Comparison of ENCODE assay signal across 23 mouse cellular contexts in genomic region chr15:100140428-100140827, GRCm38 (mm10).
"Had no signal": no experiment of that assay in that cellular context is flagged by ENCODE, and none has a peak within 500 bp of the region (broad histone marks: within the 10 kb centered on the region; RNA-seq: fewer than 3 reads in every experiment).

No protein-coding gene starts in this region.

- H3K9me3 ChIP-seq: kidney, embryonic 15.5 days; limb, embryonic 12.5 days; limb, embryonic 15.5 days; midbrain, embryonic 12.5 days; midbrain, embryonic 15.5 days; neural tube, embryonic 13.5 days; stomach, embryonic 15.5 days had no signal

- ATAC-seq: intestine, postnatal 0 days; liver, postnatal 0 days; lung, postnatal 0 days; midbrain, embryonic 15.5 days had no signal

- H3K27me3 ChIP-seq: kidney, embryonic 15.5 days; limb, embryonic 12.5 days; limb, embryonic 15.5 days; midbrain, embryonic 12.5 days; midbrain, embryonic 15.5 days; neural tube, embryonic 13.5 days; stomach, embryonic 15.5 days had no signal

- H3K27ac ChIP-seq: kidney, embryonic 15.5 days; left cerebral cortex, adult 2 months; limb, embryonic 12.5 days; limb, embryonic 15.5 days; liver, embryonic 14.5 days; macrophage; midbrain, embryonic 12.5 days; midbrain, embryonic 15.5 days; stomach, embryonic 15.5 days had no signal

- H3K4me2 ChIP-seq: kidney, embryonic 15.5 days; limb, embryonic 12.5 days; limb, embryonic 15.5 days; liver, embryonic 11.5 days; lung, embryonic 14.5 days; midbrain, embryonic 12.5 days; midbrain, embryonic 15.5 days; neural tube, embryonic 13.5 days; stomach, embryonic 15.5 days had no signal

- H3K4me3 ChIP-seq: kidney, embryonic 15.5 days; left cerebral cortex, adult 2 months; limb, embryonic 12.5 days; limb, embryonic 15.5 days; midbrain, embryonic 12.5 days; midbrain, embryonic 15.5 days; neural tube, embryonic 13.5 days; stomach, embryonic 15.5 days had no signal

- H3K36me3 ChIP-seq: midbrain, embryonic 15.5 days; stomach, embryonic 15.5 days had no signal

- DNase-seq: kidney, adult 8-10 months; kidney, postnatal 10 days; kidney, postnatal 36 days; layer of hippocampus, postnatal 36 days; left cerebral cortex, postnatal 4 days; liver, postnatal 0 days; lung, embryonic 14.5 days; retina, postnatal 1 day; right cerebral cortex, postnatal 25 days; spleen, adult 18-20 months had no signal

- H3K9ac ChIP-seq: kidney, embryonic 15.5 days; limb, embryonic 12.5 days; limb, embryonic 15.5 days; liver, embryonic 14.5 days; liver, postnatal 0 days; lung, embryonic 14.5 days; midbrain, embryonic 12.5 days; midbrain, embryonic 15.5 days; neural tube, embryonic 13.5 days; stomach, embryonic 15.5 days had no signal
